Mouse (Mus musculus) hindbrain, embryonic 16.5 days (tissue): ENCODE results near the gene Abcc2. TPM values are rescaled to one million over a fixed set of nuclear protein-coding genes. Genes with fewer than 3 reads are reported as not detected.

ENCODE experiments used
- ATAC-seq: fragments of 200-750 bp; cut with Nextera tagmentation; 2 replicates; pipeline ENCODE4 v1.8.0; 2017; ENCODE audit warnings: moderate TSS enrichment, moderate library complexity
- H3K27ac ChIP-seq: fragments of 300-500 bp; sonication (generic); 2 replicates; pipeline ENCODE4 v1.5.1; 2014; ENCODE audit warnings: low read depth, mild to moderate bottlenecking, control low read depth, low read length, moderate library complexity
- H3K27me3 ChIP-seq: fragments of 300-500 bp; sonication (generic); replicated peaks from 2 replicates; pipeline ENCODE4 v1.6.1; 2014; ENCODE audit warnings: low read length; ENCODE audit not compliant: control insufficient read depth, insufficient read depth
- H3K36me3 ChIP-seq: fragments of 300-500 bp; sonication (generic); 2 replicates; pipeline ENCODE4 v1.6.1; 2014; ENCODE audit warnings: mild to moderate bottlenecking, low read length, moderate library complexity, mixed read lengths; ENCODE audit not compliant: control insufficient read depth, insufficient read depth
- H3K4me1 ChIP-seq: fragments of 300-500 bp; sonication (generic); 2 replicates; pipeline ENCODE4 v1.6.1; 2014; ENCODE audit warnings: low read depth, low read length; ENCODE audit not compliant: control insufficient read depth, insufficient read depth
- H3K4me2 ChIP-seq: fragments of 300-500 bp; sonication (generic); 2 replicates; pipeline ENCODE4 v1.6.1; 2014; ENCODE audit warnings: mild to moderate bottlenecking, low read length, control low read depth, moderate library complexity
- H3K4me3 ChIP-seq: fragments of 300-500 bp; sonication (generic); 2 replicates; pipeline ENCODE4 v1.5.1; 2014; ENCODE audit warnings: mild to moderate bottlenecking, low read length, control low read depth, moderate library complexity
- H3K9ac ChIP-seq: fragments of 300-500 bp; sonication (generic); 2 replicates; pipeline ENCODE4 v1.6.1; 2014; ENCODE audit warnings: low read depth, mild to moderate bottlenecking, control low read depth, low read length, moderate library complexity
- H3K9me3 ChIP-seq: fragments of 300-500 bp; sonication (generic); 2 replicates; pipeline ENCODE4 v1.6.1; 2014; ENCODE audit warnings: mild to moderate bottlenecking, low read length, moderate library complexity; ENCODE audit not compliant: control insufficient read depth
- WGBS: fragments of 180-500 bp; shearing (Covaris S2); extraction: QIAGEN DNeasy Blood & Tissue Kit; methylation state at CpG from one replicate; pipeline ENCODE4 v1.1.7; 2014; 5-methylcytosine and 5-hydroxymethylcytosine counted together
- polyA plus RNA-seq: library from polyadenylated mRNA; unstranded; fragments of >200 nt; fragmentation: Nextera tagmentation; extraction: Ambion mirVana; gene quantifications from 2 replicates; pipeline ENCODE4 v1.2.1, GENCODE M21; 2015

Abcc2 gene
- polyA plus RNA-seq, 1 experiment from 2014 or later = 0.04 TPM

- no peak overlapping the region for H3K27ac ChIP-seq
- no peaks in the 10 kb centered on the region; the same call in 1 of the 2 replicates for H3K27me3 ChIP-seq
- no peaks in the 10 kb centered on the region for H3K4me1 ChIP-seq
- H3K36me3 ChIP-seq = no peaks in the 10 kb centered on the region
- H3K9ac ChIP-seq = no peak overlapping the region
- 75% methylated on average over 8 of the region's 8 CpGs for WGBS
- no peak overlapping the region for H3K4me2 ChIP-seq
- no peak for ATAC-seq
- H3K9me3 ChIP-seq = no peaks in the 10 kb centered on the region
- H3K4me3 ChIP-seq = no peak overlapping the region
Observed at GRCm38 (mm10) chr19:43826855-43827254, 44.9 kb downstream of the Abcc2 start.

GRCm38 (mm10) chr19:43832425-43833069 is 50.6 kb downstream of the Abcc2 start:
- Histone ChIP-seq H3K9ac (no peak overlapping the region), H3K4me1 (no peaks in the 10 kb centered on the region), H3K27ac (no peak overlapping the region), H3K36me3 (no peaks in the 10 kb centered on the region), H3K9me3 (no peaks in the 10 kb centered on the region), H3K4me3 (no peak overlapping the region), H3K27me3 (no peaks in the 10 kb centered on the region), H3K4me2 (peak overlapping the region; percentile 22; the same call in 1 of the 2 replicates)
- WGBS = 25% methylated on average over 21 of the region's 21 CpGs
- peak; percentile 85 for ATAC-seq

- no peak for ATAC-seq
- WGBS = 86% methylated on average over 9 of the region's 9 CpGs
- H3K9me3 ChIP-seq = no peaks in the 10 kb centered on the region
- no peaks in the 10 kb centered on the region for H3K27me3 ChIP-seq
- H3K27ac ChIP-seq = no peak overlapping the region
- H3K4me1 ChIP-seq = no peaks in the 10 kb centered on the region
- H3K4me2 ChIP-seq = no peak overlapping the region
- H3K9ac ChIP-seq = no peak overlapping the region
- H3K4me3 ChIP-seq = no peak overlapping the region
- peaks cover 18% of the 10 kb centered on the region for H3K36me3 ChIP-seq
Observed at GRCm38 (mm10) chr19:43843184-43843583, 61.2 kb downstream of the Abcc2 start.

- H3K9ac ChIP-seq = no peak overlapping the region
- H3K4me1 ChIP-seq = no peaks in the 10 kb centered on the region
- H3K36me3 ChIP-seq = peaks cover 30% of the 10 kb centered on the region
- ATAC-seq = no peak
- 80% methylated on average over 7 of the region's 7 CpGs for WGBS
- H3K27me3 ChIP-seq = no peaks in the 10 kb centered on the region
- no peak overlapping the region for H3K4me3 ChIP-seq
- no peak overlapping the region for H3K27ac ChIP-seq
- H3K4me2 ChIP-seq = no peak overlapping the region
- no peaks in the 10 kb centered on the region for H3K9me3 ChIP-seq
Observed at GRCm38 (mm10) chr19:43845331-43845908, 63.4 kb downstream of the Abcc2 start.

GRCm38 (mm10) chr19:43847056-43847455 is 65.1 kb downstream of the Abcc2 start:
- Histone ChIP-seq H3K4me3 (no peak overlapping the region), H3K27ac (no peak overlapping the region), H3K27me3 (no peaks in the 10 kb centered on the region), H3K9me3 (no peaks in the 10 kb centered on the region), H3K4me2 (no peak overlapping the region), H3K9ac (no peak overlapping the region), H3K36me3 (peaks cover 36% of the 10 kb centered on the region), H3K4me1 (no peaks in the 10 kb centered on the region)
- WGBS = 86% methylated on average over 15 of the region's 15 CpGs
- ATAC-seq = no peak

- Histone ChIP-seq H3K36me3 (peaks cover 39% of the 10 kb centered on the region), H3K9ac (no peak overlapping the region), H3K4me2 (no peak overlapping the region), H3K4me3 (no peak overlapping the region), H3K9me3 (no peaks in the 10 kb centered on the region), H3K4me1 (no peaks in the 10 kb centered on the region), H3K27me3 (no peaks in the 10 kb centered on the region), H3K27ac (no peak overlapping the region)
- 93% methylated on average over 15 of the region's 15 CpGs for WGBS
- ATAC-seq = no peak
Observed at GRCm38 (mm10) chr19:43847966-43848365, 66.0 kb downstream of the Abcc2 start.

GRCm38 (mm10) chr19:43850026-43850425 is 68.0 kb downstream of the Abcc2 start:
- Histone ChIP-seq H3K36me3 (peaks cover 52% of the 10 kb centered on the region), H3K27ac (no peak overlapping the region), H3K9me3 (no peaks in the 10 kb centered on the region), H3K9ac (no peak overlapping the region), H3K4me2 (no peak overlapping the region), H3K4me3 (no peak overlapping the region), H3K4me1 (no peaks in the 10 kb centered on the region), H3K27me3 (no peaks in the 10 kb centered on the region)
- 92% methylated on average over 11 of the region's 11 CpGs for WGBS
- no peak for ATAC-seq

GRCm38 (mm10) chr19:43851996-43852630 is 70.1 kb downstream of the Abcc2 start:
- Histone ChIP-seq H3K4me3 (no peak overlapping the region), H3K9ac (no peak overlapping the region; the same call in 1 of the 2 replicates), H3K36me3 (peaks cover 53% of the 10 kb centered on the region), H3K27me3 (no peaks in the 10 kb centered on the region), H3K4me2 (no peak overlapping the region), H3K27ac (no peak overlapping the region), H3K9me3 (no peaks in the 10 kb centered on the region), H3K4me1 (no peaks in the 10 kb centered on the region)
- ATAC-seq = no peak
- 83% methylated on average over 21 of the region's 21 CpGs for WGBS

GRCm38 (mm10) chr19:43852837-43853545 is 71.0 kb downstream of the Abcc2 start:
- no peak overlapping the region for H3K4me3 ChIP-seq
- H3K36me3 ChIP-seq = peaks cover 44% of the 10 kb centered on the region
- no peaks in the 10 kb centered on the region for H3K4me1 ChIP-seq
- no peak overlapping the region for H3K4me2 ChIP-seq
- H3K27me3 ChIP-seq = no peaks in the 10 kb centered on the region
- WGBS = 86% methylated on average over 7 of the region's 7 CpGs
- no peak overlapping the region for H3K27ac ChIP-seq
- no peak for ATAC-seq
- no peaks in the 10 kb centered on the region for H3K9me3 ChIP-seq
- H3K9ac ChIP-seq = no peak overlapping the region
